Comparison of ENCODE assay signal across 20 mouse cellular contexts in genomic region chr10:77196115-77196514, GRCm38 (mm10). TPM values are rescaled to one million over a fixed set of nuclear protein-coding genes. Genes with fewer than 3 reads are reported as not detected.
DNase-seq lines count a peak whose midpoint lies in the region; TF ChIP-seq lines count a peak whose summit lies in the region.
"Had no signal": no experiment of that assay in that cellular context is flagged by ENCODE, and none has a peak within 500 bp of the region (broad histone marks: within the 10 kb centered on the region; RNA-seq: fewer than 3 reads in every experiment).

No protein-coding gene starts in this region.

- no peaks in the 10 kb centered on the region for H3K36me3 ChIP-seq in testis, adult 2 months (ENCODE audit: control insufficient read depth, insufficient read depth, low read length)
- no peaks in the 10 kb centered on the region for H3K36me3 ChIP-seq in hindbrain, embryonic 10.5 days
- H3K36me3 ChIP-seq: embryonic facial prominence, embryonic 12.5 days; embryonic facial prominence, embryonic 15.5 days had no signal

- no peaks in the 10 kb centered on the region for H3K27me3 ChIP-seq in testis, adult 2 months (ENCODE audit: control insufficient read depth, insufficient read depth, low read length)
- peaks cover 10% of the 10 kb centered on the region; the same call in 1 of the 2 replicates for H3K27me3 ChIP-seq in hindbrain, embryonic 10.5 days (ENCODE audit: insufficient read depth, poor library complexity, severe bottlenecking)
- H3K27me3 ChIP-seq: embryonic facial prominence, embryonic 12.5 days; embryonic facial prominence, embryonic 15.5 days had no signal

- H3K4me1 ChIP-seq in testis, adult 2 months (ENCODE audit: control insufficient read depth, insufficient read depth, low read length) = peaks cover 3% of the 10 kb centered on the region
- H3K4me1 ChIP-seq in hindbrain, embryonic 10.5 days (replicated peaks) = peaks cover 58% of the 10 kb centered on the region

- no peak for DNase-seq in testis, postnatal 14 days (ENCODE audit: low spot score)
- DNase-seq in ES-CJ7 (ENCODE audit: low read depth, low spot score) (peak; percentile 81), ZHBTc4 (ENCODE audit: low read depth, low spot score) (peak; percentile 37)
- DNase-seq in hindbrain, embryonic 10.5 days (ENCODE audit: low spot score) = no peak
- DNase-seq in heart, postnatal 10 days = no peak
- DNase-seq: adrenal gland, adult 8-10 months; adrenal gland, postnatal 25 days; cerebellum, adult 11-12 months; cerebellum, adult 8-10 months; cerebellum, postnatal 10 days; cerebellum, postnatal 36 days; forebrain, postnatal 0 days; gastrocnemius, adult 2 months; gastrocnemius, postnatal 14 days; heart, adult 11 months; heart, postnatal 36 days had no signal

- H3K4me3 ChIP-seq in testis, adult 2 months (ENCODE audit: control insufficient read depth, low read depth, low read length) = peak overlapping the region; percentile 86
- H3K4me3 ChIP-seq in hindbrain, embryonic 10.5 days = no peak overlapping the region
- H3K4me3 ChIP-seq: embryonic facial prominence, embryonic 12.5 days; embryonic facial prominence, embryonic 15.5 days; gastrocnemius, adult 2 months had no signal

- 84% methylated on average over 3 of the region's 3 CpGs for WGBS in hindbrain, embryonic 10.5 days

- H3K27ac ChIP-seq in testis, adult 2 months (ENCODE audit: control insufficient read depth, insufficient read depth, low read depth, low read length) = peak overlapping the region; percentile 9
- no peak overlapping the region for H3K27ac ChIP-seq in hindbrain, embryonic 10.5 days
- H3K27ac ChIP-seq: embryonic facial prominence, embryonic 12.5 days; embryonic facial prominence, embryonic 15.5 days; gastrocnemius, adult 2 months; hindbrain, embryonic 14.5 days had no signal

- 0 out of 2 replicates have a peak, but pooled peaks cover 2% of the 10 kb centered on the region for H3K9me3 ChIP-seq in hindbrain, embryonic 10.5 days
- H3K9me3 ChIP-seq: embryonic facial prominence, embryonic 12.5 days; embryonic facial prominence, embryonic 15.5 days had no signal

- intact Hi-C loops in heart, postnatal 10 days (cut with DNase I) = no loop called here

- peak; percentile 72; the same call in 1 of the 2 replicates for TF ChIP-seq POLR2A in testis, adult 2 months (IDR thresholded peaks at IDR 0.05; ENCODE audit: control insufficient read depth, low read depth, low read length)

- TF ChIP-seq CTCF in testis, adult 2 months (IDR thresholded peaks at IDR 0.05; ENCODE audit: control insufficient read depth, insufficient read depth, insufficient replicate concordance, low read depth, low read length) = no peak

RNA-seq across cellular contexts. Expression of gene Col18a1, which starts 29.8 kb away (rescaled TPM):
- 10.5 and 10.8 TPM in 2 replicates for polyA plus RNA-seq in testis, adult 2 months (2012; rRNA removed)
- polyA plus RNA-seq in hindbrain, embryonic 10.5 days (2016; fragmentation: Nextera tagmentation; extraction: Ambion mirVana) = 147 and 167 TPM in 2 replicates
- total RNA-seq in heart, postnatal 10 days (2021) = 10 to 100 TPM; 49.9 to 53.2 TPM

Comparison
In these comparisons a context has a peak if more than half of its experiments do, and no peak if none do; other contexts are left out.
1. DNase-seq: peak in ES-CJ7 (single experiment) and ZHBTc4 (single experiment); none in testis, postnatal 14 days (single experiment), hindbrain, embryonic 10.5 days (single experiment) and heart, postnatal 10 days (0 of 2).
2. RNA of gene Col18a1, which starts 29.8 kb away (polyA plus RNA-seq): 147 to 167 TPM in hindbrain, embryonic 10.5 days; 10.5 to 10.8 TPM in testis, adult 2 months; every median in the first group is over 10 times any median in the second.